In genomic region chr8:95396752-95397151, GRCm38 (mm10) we compare ENCODE assay signal across 12 mouse cellular contexts. TPM values are rescaled to one million over a fixed set of nuclear protein-coding genes. Genes with fewer than 3 reads are reported as not detected.
DNase-seq lines count a peak whose midpoint lies in the region; ATAC-seq and TF ChIP-seq lines count a peak whose summit lies in the region.
"Had no signal": no experiment of that assay in that cellular context is flagged by ENCODE, and none has a peak within 500 bp of the region (broad histone marks: within the 10 kb centered on the region; RNA-seq: fewer than 3 reads in every experiment).

No protein-coding gene starts in this region.

- 39% methylated on average over 11 of the region's 11 CpGs for WGBS in heart, embryonic 13.5 days
- WGBS in stomach, embryonic 14.5 days, result 48% methylated on average over 11 of the region's 11 CpGs
- WGBS in stomach, postnatal 0 days, result 49% methylated on average over 11 of the region's 11 CpGs
- 36% methylated on average over 11 of the region's 11 CpGs for WGBS in heart, postnatal 0 days

- H3K4me1 ChIP-seq in heart, embryonic 13.5 days, result peaks cover 56% of the 10 kb centered on the region
- H3K4me1 ChIP-seq in stomach, embryonic 14.5 days (ENCODE audit: control insufficient read depth, insufficient read depth, low read length), result peaks cover 14% of the 10 kb centered on the region
- no peaks in the 10 kb centered on the region for H3K4me1 ChIP-seq in stomach, postnatal 0 days (replicated peaks; ENCODE audit: control insufficient read depth, insufficient read depth)
- peaks cover 28% of the 10 kb centered on the region for H3K4me1 ChIP-seq in heart, postnatal 0 days (ENCODE audit: control insufficient read depth, insufficient read depth)

- no peak overlapping the region for H3K4me2 ChIP-seq in heart, embryonic 13.5 days
- H3K4me2 ChIP-seq in stomach, embryonic 14.5 days (replicated peaks; ENCODE audit: low read depth, low read length), result no peak overlapping the region
- H3K4me2 ChIP-seq in stomach, postnatal 0 days (replicated peaks; ENCODE audit: low read depth), result no peak overlapping the region
- no peak overlapping the region for H3K4me2 ChIP-seq in heart, postnatal 0 days (ENCODE audit: low read depth, low read length)
- H3K4me2 ChIP-seq: forebrain, embryonic 12.5 days had no signal

- H3K9ac ChIP-seq in heart, embryonic 13.5 days, result peak overlapping the region; percentile 12; the same call in 1 of the 2 replicates
- no peak overlapping the region for H3K9ac ChIP-seq in stomach, embryonic 14.5 days (replicated peaks; ENCODE audit: low read depth, low read length)
- no peak overlapping the region for H3K9ac ChIP-seq in stomach, postnatal 0 days (ENCODE audit: low read length)
- no peak overlapping the region for H3K9ac ChIP-seq in heart, postnatal 0 days (replicated peaks; ENCODE audit: low read depth, low read length)
- H3K9ac ChIP-seq: forebrain, embryonic 12.5 days had no signal

- peak overlapping the region; percentile 59 for H3K27ac ChIP-seq in heart, embryonic 13.5 days (replicated peaks)
- peak overlapping the region; percentile 30; the same call in 1 of the 2 replicates for H3K27ac ChIP-seq in stomach, embryonic 14.5 days (ENCODE audit: low read length)
- H3K27ac ChIP-seq in stomach, postnatal 0 days (replicated peaks), result no peak overlapping the region
- peak overlapping the region; percentile 62 for H3K27ac ChIP-seq in heart, postnatal 0 days (ENCODE audit: low read depth)
- H3K27ac ChIP-seq: forebrain, embryonic 12.5 days had no signal

- no peak overlapping the region for H3K4me3 ChIP-seq in heart, embryonic 13.5 days
- no peak overlapping the region for H3K4me3 ChIP-seq in stomach, embryonic 14.5 days (ENCODE audit: low read depth, low read length)
- no peak overlapping the region for H3K4me3 ChIP-seq in stomach, postnatal 0 days (ENCODE audit: low read depth, low read length)
- no peak overlapping the region for H3K4me3 ChIP-seq in heart, postnatal 0 days (ENCODE audit: low read depth, low read length)
- H3K4me3 ChIP-seq: forebrain, embryonic 12.5 days had no signal

- no peaks in the 10 kb centered on the region for H3K9me3 ChIP-seq in heart, embryonic 13.5 days
- H3K9me3 ChIP-seq in stomach, embryonic 14.5 days (ENCODE audit: control insufficient read depth, low read depth, low read length), result no peaks in the 10 kb centered on the region
- H3K9me3 ChIP-seq in stomach, postnatal 0 days (ENCODE audit: control insufficient read depth, low read length), result no peaks in the 10 kb centered on the region
- no peaks in the 10 kb centered on the region for H3K9me3 ChIP-seq in heart, postnatal 0 days (replicated peaks; ENCODE audit: control insufficient read depth, low read length)
- H3K9me3 ChIP-seq: forebrain, embryonic 12.5 days had no signal

- TF ChIP-seq EP300 in stomach, postnatal 0 days (optimal IDR thresholded peaks at IDR 0.05), result no peak
- TF ChIP-seq EP300 in heart, postnatal 0 days (IDR thresholded peaks at IDR 0.05; ENCODE audit: low read depth), result no peak

- no peak for DNase-seq in heart, postnatal 4 days
- DNase-seq in stomach, postnatal 0 days (ENCODE audit: low spot score), result no peak
- no peak for DNase-seq in heart, postnatal 0 days (ENCODE audit: low spot score)
- no peak for DNase-seq in layer of hippocampus, adult 11-12 months (ENCODE audit: low spot score)
- no peak for DNase-seq in frontal cortex, postnatal 36 days (ENCODE audit: low spot score in 2 of 2)
- no peak for DNase-seq in left cerebral cortex, postnatal 36 days (ENCODE audit: low spot score in 2 of 2)
- DNase-seq: cerebellum, postnatal 14 days; kidney, postnatal 10 days; lung, postnatal 10 days had no signal

- no peaks in the 10 kb centered on the region for H3K27me3 ChIP-seq in heart, embryonic 13.5 days (replicated peaks)
- no peaks in the 10 kb centered on the region for H3K27me3 ChIP-seq in stomach, embryonic 14.5 days (ENCODE audit: control insufficient read depth, insufficient read depth, low read length)
- no peaks in the 10 kb centered on the region for H3K27me3 ChIP-seq in stomach, postnatal 0 days (ENCODE audit: control insufficient read depth, insufficient read depth, low read length)
- H3K27me3 ChIP-seq in heart, postnatal 0 days (ENCODE audit: control insufficient read depth, insufficient read depth, low read length), result no peaks in the 10 kb centered on the region
- H3K27me3 ChIP-seq: forebrain, embryonic 12.5 days had no signal

- intact Hi-C loops in left cerebral cortex, postnatal 36 days (cut with DNase I), result no loop called here

- ATAC-seq in heart, embryonic 13.5 days (ENCODE audit: extremely low read depth, insufficient number of reproducible peaks, low FRiP score, low TSS enrichment), result no peak
- ATAC-seq in stomach, embryonic 14.5 days (ENCODE audit: insufficient number of reproducible peaks, insufficient read depth, low FRiP score, low read depth), result no peak
- ATAC-seq in stomach, postnatal 0 days (ENCODE audit: low FRiP score, low TSS enrichment), result no peak
- no peak for ATAC-seq in heart, postnatal 0 days (ENCODE audit: insufficient read depth, low read depth)

- H3K36me3 ChIP-seq in heart, embryonic 13.5 days, result no peaks in the 10 kb centered on the region
- H3K36me3 ChIP-seq in stomach, embryonic 14.5 days (ENCODE audit: control insufficient read depth, insufficient read depth, low read length), result no peaks in the 10 kb centered on the region
- H3K36me3 ChIP-seq in stomach, postnatal 0 days (ENCODE audit: control insufficient read depth, insufficient read depth, low read length), result no peaks in the 10 kb centered on the region
- H3K36me3 ChIP-seq in heart, postnatal 0 days (replicated peaks; ENCODE audit: control insufficient read depth, insufficient read depth, low read length), result no peaks in the 10 kb centered on the region
- H3K36me3 ChIP-seq: forebrain, embryonic 12.5 days had no signal

- TF ChIP-seq CTCF in stomach, postnatal 0 days (IDR thresholded peaks at IDR 0.05; ENCODE audit: low read depth), result no peak
- TF ChIP-seq CTCF in heart, postnatal 0 days (IDR thresholded peaks at IDR 0.05; ENCODE audit: low read depth), result no peak

RNA-seq across cellular contexts. Expression of gene Cfap20, which starts 37.9 kb away (rescaled TPM):
- 151 and 167 TPM in 2 replicates for polyA plus RNA-seq in heart, embryonic 13.5 days (2015; fragmentation: Nextera tagmentation; extraction: Ambion mirVana)
- 10 to 100 TPM; 66.9 to 72.9 TPM for total RNA-seq in heart, postnatal 4 days (2021)
- polyA plus RNA-seq in stomach, embryonic 14.5 days (2014; fragmentation: Nextera tagmentation; extraction: Ambion mirVana), result 181 and 187 TPM in 2 replicates
- 85.5 and 85.7 TPM in 2 replicates for polyA plus RNA-seq in stomach, postnatal 0 days (2015; fragmentation: Nextera tagmentation; extraction: Ambion mirVana)
- 93.8 and 97.2 TPM in 2 replicates for total RNA-seq in heart, postnatal 0 days (2014; rRNA removed; ENCODE audit: low replicate concordance)
- 112 and 115 TPM in 2 replicates for polyA plus RNA-seq in heart, postnatal 0 days (2015; fragmentation: Nextera tagmentation; extraction: Ambion mirVana)
- 10 to 100 TPM; 49.3 to 66.1 TPM for total RNA-seq in left cerebral cortex, postnatal 36 days (2021)

RNA-seq across cellular contexts. Expression of gene Mmp15, which starts 44.7 kb away (rescaled TPM):
- 42.5 and 43.4 TPM in 2 replicates for polyA plus RNA-seq in heart, embryonic 13.5 days (2015; fragmentation: Nextera tagmentation; extraction: Ambion mirVana)
- 100 to 1,000 TPM; 146 to 149 TPM for total RNA-seq in heart, postnatal 4 days (2021)
- 21.5 and 22.0 TPM in 2 replicates for polyA plus RNA-seq in stomach, embryonic 14.5 days (2014; fragmentation: Nextera tagmentation; extraction: Ambion mirVana)
- 19.0 and 21.7 TPM in 2 replicates for polyA plus RNA-seq in stomach, postnatal 0 days (2015; fragmentation: Nextera tagmentation; extraction: Ambion mirVana)
- 132 and 171 TPM in 2 replicates for total RNA-seq in heart, postnatal 0 days (2014; rRNA removed; ENCODE audit: low replicate concordance)
- 30.1 and 32.9 TPM in 2 replicates for polyA plus RNA-seq in heart, postnatal 0 days (2015; fragmentation: Nextera tagmentation; extraction: Ambion mirVana)
- 10 to 100 TPM; 18.9 to 19.6 TPM for total RNA-seq in left cerebral cortex, postnatal 36 days (2021)
